In the genomic region with DNA sequence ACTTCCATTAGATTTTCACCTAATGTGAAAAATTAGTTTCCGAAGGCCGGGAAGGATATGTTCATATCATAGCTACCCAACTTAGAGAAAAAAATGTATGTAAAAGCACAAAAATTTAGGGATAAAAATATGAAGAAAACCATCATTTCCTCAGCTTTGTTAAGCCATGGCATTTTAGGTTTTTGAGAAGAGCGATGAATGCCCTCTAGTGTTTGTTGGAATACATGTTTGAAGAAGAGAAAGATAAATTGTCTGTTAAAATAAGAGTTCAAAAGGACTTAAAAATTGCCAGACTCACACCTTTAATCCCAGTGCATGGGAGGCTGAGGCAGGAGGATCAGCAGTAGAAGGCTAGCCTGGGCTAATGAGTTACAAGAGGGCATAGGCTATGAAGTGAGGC, we compare ENCODE assay signal across 13 mouse cellular contexts.
"Had no signal": no experiment of that assay in that cellular context is flagged by ENCODE, and none has a peak within 500 bp of the region (broad histone marks: within the 10 kb centered on the region; RNA-seq: fewer than 3 reads in every experiment).

No protein-coding gene starts in this region.

- H3K36me3 ChIP-seq: limb, embryonic 13.5 days; midbrain, embryonic 15.5 days; neural tube, embryonic 13.5 days; stomach, embryonic 15.5 days had no signal

- H3K9ac ChIP-seq: limb, embryonic 13.5 days; liver, embryonic 14.5 days; midbrain, embryonic 15.5 days; neural tube, embryonic 13.5 days; stomach, embryonic 15.5 days had no signal

- H3K9me3 ChIP-seq: limb, embryonic 13.5 days; midbrain, embryonic 15.5 days; neural tube, embryonic 13.5 days; stomach, embryonic 15.5 days had no signal

- DNase-seq: kidney, adult 8-10 months; kidney, postnatal 4 days; left cerebral cortex, postnatal 4 days; lung, adult 18-20 months; retina, postnatal 1 day; right cerebral cortex, postnatal 4 days; spleen, adult 18-20 months; thymus, postnatal 36 days had no signal

- H3K27me3 ChIP-seq: neural tube, embryonic 13.5 days had no signal

- H3K4me2 ChIP-seq: limb, embryonic 13.5 days; midbrain, embryonic 15.5 days; neural tube, embryonic 13.5 days; stomach, embryonic 15.5 days had no signal

- ATAC-seq: midbrain, embryonic 15.5 days had no signal

- H3K27ac ChIP-seq: limb, embryonic 13.5 days; liver, embryonic 14.5 days; midbrain, embryonic 15.5 days; neural tube, embryonic 13.5 days; stomach, embryonic 15.5 days had no signal

- H3K4me3 ChIP-seq: limb, embryonic 13.5 days; midbrain, embryonic 15.5 days; neural tube, embryonic 13.5 days; stomach, embryonic 15.5 days had no signal

- H3K4me1 ChIP-seq: limb, embryonic 13.5 days; neural tube, embryonic 13.5 days; stomach, embryonic 15.5 days had no signal
